Mouse (Mus musculus): ENCODE measurements at regions not wholly inside any gene's neighbourhood (a gene's known extent, or its start where the extent isn't known, plus 50 kb on each side); places are given as distances from the start of the nearest gene placed in this dataset.

- H3K27me3 ChIP-seq (ENCODE audit: insufficient read depth, low read length): no peaks in the 10 kb centered on the region
- no peaks in the 10 kb centered on the region for H3K9me3 ChIP-seq (ENCODE audit: low read length)
Observed at GRCm38 (mm10) chrX:70899720-70900479, 150.2 kb upstream of the Mamld1 start.

GRCm38 (mm10) chrX:70925646-70926045 is 124.4 kb upstream of the Mamld1 start:
- ATAC-seq (no peak), DNase-seq (no peak)
- Histone ChIP-seq H3K27me3 (ENCODE audit: insufficient read depth, low read length) (no peaks in the 10 kb centered on the region), H3K4me2 (ENCODE audit: low read depth) (no peak overlapping the region), H3K9ac (no peak overlapping the region), H3K4me1 (ENCODE audit: insufficient read depth) (no peaks in the 10 kb centered on the region), H3K4me3 (ENCODE audit: low read depth, low read length) (no peak overlapping the region), H3K9me3 (ENCODE audit: low read length) (no peaks in the 10 kb centered on the region), H3K27ac (ENCODE audit: low read depth, low read length) (no peak overlapping the region), H3K36me3 (ENCODE audit: insufficient read depth) (no peaks in the 10 kb centered on the region)
- 54% methylated on average over 2 of the region's 2 CpGs for WGBS
- TF ChIP-seq CTCF (IDR thresholded peaks at IDR 0.05; ENCODE audit: low read depth): no peak

More at GRCm38 (mm10) chrX:70899720-70900479, 150.2 kb upstream of the Mamld1 start:
- Histone ChIP-seq H3K4me3 (ENCODE audit: low read depth, low read length) (no peak overlapping the region), H3K4me1 (ENCODE audit: insufficient read depth) (no peaks in the 10 kb centered on the region), H3K36me3 (ENCODE audit: insufficient read depth) (no peaks in the 10 kb centered on the region), H3K4me2 (ENCODE audit: low read depth) (no peak overlapping the region), H3K9ac (no peak overlapping the region), H3K27ac (ENCODE audit: low read depth, low read length) (no peak overlapping the region)
- DNase-seq (peak; percentile 31), ATAC-seq (peak; percentile 90)
- no peak for TF ChIP-seq CTCF (IDR thresholded peaks at IDR 0.05; ENCODE audit: low read depth)
- WGBS: 46% methylated on average over 8 of the region's 8 CpGs

- Histone ChIP-seq H3K27me3 (ENCODE audit: insufficient read depth, low read length) (no peaks in the 10 kb centered on the region), H3K27ac (ENCODE audit: low read depth, low read length) (no peak overlapping the region), H3K4me1 (ENCODE audit: insufficient read depth) (no peaks in the 10 kb centered on the region), H3K4me2 (ENCODE audit: low read depth) (no peak overlapping the region), H3K9me3 (ENCODE audit: low read length) (no peaks in the 10 kb centered on the region), H3K4me3 (ENCODE audit: low read depth, low read length) (no peak overlapping the region), H3K36me3 (ENCODE audit: insufficient read depth) (no peaks in the 10 kb centered on the region), H3K9ac (no peak overlapping the region)
- DNase-seq (no peak), ATAC-seq (no peak)
- WGBS: 66% methylated on average over 2 of the region's 2 CpGs
- TF ChIP-seq CTCF (IDR thresholded peaks at IDR 0.05; ENCODE audit: low read depth): no peak
Observed at GRCm38 (mm10) chrX:70931944-70932343, 118.1 kb upstream of the Mamld1 start.

GRCm38 (mm10) chrX:70945382-70945781 is 104.7 kb upstream of the Mamld1 start:
- Histone ChIP-seq H3K9ac (no peak overlapping the region), H3K27me3 (ENCODE audit: insufficient read depth, low read length) (no peaks in the 10 kb centered on the region), H3K27ac (ENCODE audit: low read depth, low read length) (no peak overlapping the region), H3K36me3 (ENCODE audit: insufficient read depth) (no peaks in the 10 kb centered on the region), H3K4me3 (ENCODE audit: low read depth, low read length) (no peak overlapping the region), H3K4me1 (ENCODE audit: insufficient read depth) (no peaks in the 10 kb centered on the region), H3K9me3 (ENCODE audit: low read length) (no peaks in the 10 kb centered on the region), H3K4me2 (ENCODE audit: low read depth) (no peak overlapping the region)
- ATAC-seq (no peak), DNase-seq (no peak)
- WGBS: 50% methylated on average over 2 of the region's 2 CpGs
- TF ChIP-seq CTCF (IDR thresholded peaks at IDR 0.05; ENCODE audit: low read depth): no peak

GRCm38 (mm10) chrX:70946052-70946451 is 104.0 kb upstream of the Mamld1 start:
- Histone ChIP-seq H3K4me3 (ENCODE audit: low read depth, low read length) (no peak overlapping the region), H3K27me3 (ENCODE audit: insufficient read depth, low read length) (no peaks in the 10 kb centered on the region), H3K9ac (no peak overlapping the region), H3K4me1 (ENCODE audit: insufficient read depth) (no peaks in the 10 kb centered on the region), H3K27ac (ENCODE audit: low read depth, low read length) (no peak overlapping the region), H3K9me3 (ENCODE audit: low read length) (no peaks in the 10 kb centered on the region), H3K36me3 (ENCODE audit: insufficient read depth) (no peaks in the 10 kb centered on the region), H3K4me2 (ENCODE audit: low read depth) (no peak overlapping the region)
- DNase-seq: peak; percentile 2
- no peak for TF ChIP-seq CTCF (IDR thresholded peaks at IDR 0.05; ENCODE audit: low read depth)
- WGBS: 42% methylated on average over 8 of the region's 8 CpGs
- peak; percentile 45 for ATAC-seq

- Histone ChIP-seq H3K27ac (ENCODE audit: low read depth, low read length) (no peak overlapping the region), H3K36me3 (ENCODE audit: insufficient read depth) (no peaks in the 10 kb centered on the region), H3K9me3 (ENCODE audit: low read length) (no peaks in the 10 kb centered on the region), H3K4me1 (ENCODE audit: insufficient read depth) (no peaks in the 10 kb centered on the region), H3K4me3 (ENCODE audit: low read depth, low read length) (no peak overlapping the region), H3K9ac (no peak overlapping the region), H3K27me3 (ENCODE audit: insufficient read depth, low read length) (no peaks in the 10 kb centered on the region), H3K4me2 (ENCODE audit: low read depth) (no peak overlapping the region)
- TF ChIP-seq CTCF (IDR thresholded peaks at IDR 0.05; ENCODE audit: low read depth): no peak
- ATAC-seq (no peak), DNase-seq (no peak)
- WGBS: 80% methylated on average over 3 of the region's 3 CpGs
Observed at GRCm38 (mm10) chrX:70949232-70949631, 100.8 kb upstream of the Mamld1 start.

GRCm38 (mm10) chrX:70953022-70953421 is 97.0 kb upstream of the Mamld1 start:
- H3K4me2 ChIP-seq (ENCODE audit: low read depth): no peak overlapping the region
- no peaks in the 10 kb centered on the region for H3K36me3 ChIP-seq (ENCODE audit: insufficient read depth)
- H3K9me3 ChIP-seq (ENCODE audit: low read length): no peaks in the 10 kb centered on the region
- no peak overlapping the region for H3K27ac ChIP-seq (ENCODE audit: low read depth, low read length)
- ATAC-seq (no peak), DNase-seq (no peak)
- TF ChIP-seq CTCF (IDR thresholded peaks at IDR 0.05; ENCODE audit: low read depth): no peak
- H3K9ac ChIP-seq: no peak overlapping the region
- H3K4me1 ChIP-seq (ENCODE audit: insufficient read depth): no peaks in the 10 kb centered on the region
- no peaks in the 10 kb centered on the region for H3K27me3 ChIP-seq (ENCODE audit: insufficient read depth, low read length)
- 77% methylated on average over 3 of the region's 3 CpGs for WGBS
- H3K4me3 ChIP-seq (ENCODE audit: low read depth, low read length): no peak overlapping the region
